Mouse (Mus musculus) CH12.LX (cell line): ENCODE data around the gene Ugt1a10.

ENCODE experiments used
- CHD1 ChIP-seq: IDR thresholded peaks from 2 replicates; pipeline ENCODE4 v1.6.1; 2012; ENCODE audit warnings: low read depth, low read length, improper control_type of control experiment, inconsistent platforms
- CHD2 ChIP-seq: IDR thresholded peaks from 2 replicates; pipeline ENCODE4 v1.6.1; 2011; ENCODE audit warnings: low read length, improper control_type of control experiment
- CTCF ChIP-seq, 2 experiments: IDR thresholded peaks in 1 of 2; conservative IDR thresholded peaks in 1 of 2; 2 replicates each; pipeline ENCODE4 v1.5.1; 2011 to 2012; ENCODE audit warnings: low read depth in 2 of 2, low read length in 2 of 2, improper control_type of control experiment in 1 of 2, inconsistent platforms in 1 of 2, mild to moderate bottlenecking in 1 of 2, moderate library complexity in 1 of 2
- E2F4 ChIP-seq: IDR thresholded peaks from 2 replicates; pipeline ENCODE4 v1.6.1; 2011; ENCODE audit warnings: low read depth, low read length, improper control_type of control experiment; ENCODE audit not compliant: insufficient replicate concordance
- EP300 ChIP-seq: IDR thresholded peaks from 2 replicates; pipeline ENCODE4 v1.6.1; 2011; ENCODE audit warnings: low read length, improper control_type of control experiment
- JUN ChIP-seq: IDR thresholded peaks from 2 replicates; pipeline ENCODE4 v1.6.1; 2011; ENCODE audit warnings: low read depth, mild to moderate bottlenecking, low read length, improper control_type of control experiment, moderate library complexity; ENCODE audit not compliant: insufficient read depth
- MAX ChIP-seq: IDR thresholded peaks from 2 replicates; pipeline ENCODE4 v1.6.1; 2011; ENCODE audit warnings: low read length, improper control_type of control experiment
- MEF2A ChIP-seq: IDR thresholded peaks from 2 replicates; pipeline ENCODE4 v1.6.1; 2014; ENCODE audit warnings: low read depth, mild to moderate bottlenecking, inconsistent platforms, low read length, improper control_type of control experiment, borderline replicate concordance
- MYC ChIP-seq: IDR thresholded peaks from 2 replicates; pipeline ENCODE4 v1.6.1; 2011; ENCODE audit warnings: low read depth, mild to moderate bottlenecking, improper control_type of control experiment, low read length
- POLR2A ChIP-seq: IDR thresholded peaks from 2 replicates; pipeline ENCODE4 v1.6.1; 2011; ENCODE audit warnings: low read depth, mild to moderate bottlenecking, improper control_type of control experiment, low read length
- POLR2AphosphoS2 ChIP-seq: IDR thresholded peaks from 2 replicates; pipeline ENCODE4 v1.6.1; 2011; ENCODE audit warnings: low read depth, low read length, improper control_type of control experiment
- RAD21 ChIP-seq: IDR thresholded peaks from 2 replicates; pipeline ENCODE4 v1.6.1; 2011; ENCODE audit warnings: low read depth, mild to moderate bottlenecking, low read length, improper control_type of control experiment, moderate library complexity
- USF1 ChIP-seq: IDR thresholded peaks from 2 replicates; pipeline ENCODE4 v1.6.1; 2014; ENCODE audit warnings: low read depth, mild to moderate bottlenecking, inconsistent platforms, low read length, improper control_type of control experiment
- ZC3H11A ChIP-seq: IDR thresholded peaks from 2 replicates; pipeline ENCODE4 v1.6.1; 2012; ENCODE audit warnings: low read depth, mild to moderate bottlenecking, inconsistent platforms, low read length, improper control_type of control experiment

DNA sequence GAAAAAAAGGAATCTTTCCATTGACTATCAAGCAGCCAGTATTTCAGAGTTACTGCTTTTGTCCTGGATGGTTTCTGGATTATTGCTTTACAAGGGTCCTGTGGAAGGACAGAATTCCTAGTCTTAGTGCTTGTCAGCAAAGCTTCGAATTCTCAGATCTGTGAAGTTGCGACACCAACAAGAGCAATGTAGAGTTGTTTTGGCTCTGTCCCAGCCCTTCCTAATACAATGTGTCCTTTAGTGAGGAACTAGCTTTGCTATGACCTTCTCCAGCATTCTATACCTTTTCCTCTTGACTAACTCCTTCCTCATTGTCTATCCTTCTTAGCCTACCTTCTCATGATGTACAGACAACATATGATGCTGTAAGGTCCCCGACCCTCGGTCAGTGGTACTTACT, 41.0 kb upstream of the Ugt1a10 start:
- TF ChIP-seq USF1 = no peak
- TF ChIP-seq POLR2AphosphoS2 = no peak
- TF ChIP-seq CTCF (conservative IDR thresholded peaks at IDR 0.05 in 1 of 2, IDR thresholded peaks at IDR 0.05 in 1 of 2; ENCODE audit: low read depth in 2 of 2, low read length in 2 of 2) = no peak
- TF ChIP-seq POLR2A = no peak
- TF ChIP-seq JUN = no peak
- no peak for TF ChIP-seq E2F4
- no peak for TF ChIP-seq CHD1
- no peak for TF ChIP-seq MYC
- TF ChIP-seq EP300 = no peak
- TF ChIP-seq MAX = no peak
- TF ChIP-seq ZC3H11A = no peak
- no peak for TF ChIP-seq CHD2
- TF ChIP-seq MEF2A = no peak
- no peak for TF ChIP-seq RAD21
